Mouse (Mus musculus) limb, embryonic 13.5 days (tissue): ENCODE results near the gene Topbp1. TPM values are rescaled to one million over a fixed set of nuclear protein-coding genes. Genes with fewer than 3 reads are reported as not detected.
A peak's percentile ranks its signal among the peaks of the same experiment; 100 is the strongest.

ENCODE experiments used
- ATAC-seq: fragments of 200-750 bp; cut with Nextera tagmentation; 2 replicates; pipeline ENCODE4 v1.8.0; 2017; ENCODE audit warnings: low read depth, moderate number of reproducible peaks, moderate TSS enrichment; ENCODE audit not compliant: low FRiP score
- H3K27ac ChIP-seq: fragments of 300-500 bp; sonication (generic); 2 replicates; pipeline ENCODE4 v1.5.1; 2015; ENCODE audit warnings: inconsistent platforms, mild to moderate bottlenecking, moderate library complexity
- H3K27me3 ChIP-seq: fragments of 300-500 bp; sonication (generic); 2 replicates; pipeline ENCODE4 v1.6.1; 2015; ENCODE audit warnings: mild to moderate bottlenecking, inconsistent platforms
- H3K36me3 ChIP-seq: fragments of 300-500 bp; sonication (generic); 2 replicates; pipeline ENCODE4 v1.6.1; 2015; ENCODE audit warnings: inconsistent platforms, mild to moderate bottlenecking, moderate library complexity
- H3K4me1 ChIP-seq: fragments of 300-500 bp; sonication (generic); 2 replicates; pipeline ENCODE4 v1.6.1; 2015; ENCODE audit warnings: inconsistent platforms
- H3K4me2 ChIP-seq: fragments of 300-500 bp; sonication (generic); replicated peaks from 2 replicates; pipeline ENCODE4 v1.6.1; 2015; ENCODE audit warnings: inconsistent platforms, mild to moderate bottlenecking, moderate library complexity
- H3K4me3 ChIP-seq: fragments of 300-500 bp; sonication (generic); 2 replicates; pipeline ENCODE4 v1.5.1; 2015; ENCODE audit warnings: moderate library complexity, mild to moderate bottlenecking, inconsistent platforms
- H3K9ac ChIP-seq: fragments of 300-500 bp; sonication (generic); 2 replicates; pipeline ENCODE4 v1.6.1; 2015; ENCODE audit warnings: mild to moderate bottlenecking, inconsistent platforms
- H3K9me3 ChIP-seq: fragments of 300-500 bp; sonication (generic); 2 replicates; pipeline ENCODE4 v1.6.1; 2016; ENCODE audit warnings: inconsistent platforms
- WGBS: fragments of 180-500 bp; shearing (Covaris S2); methylation state at CpG from one replicate; pipeline ENCODE4 v1.1.7; 2015; 5-methylcytosine and 5-hydroxymethylcytosine counted together
- polyA plus RNA-seq: library from polyadenylated mRNA; unstranded; fragments of >200 nt; fragmentation: Nextera tagmentation; extraction: Ambion mirVana; gene quantifications from 2 replicates; pipeline ENCODE4 v1.2.1, GENCODE M21; 2015

Topbp1 gene
- polyA plus RNA-seq, result 70.8 and 73.2 TPM in 2 replicates

- Histone ChIP-seq H3K27ac (peak within 1 kb of the TSS; percentile 89), H3K9me3 (no peaks in the 10 kb centered on the region), H3K4me2 (peak within 1 kb of the TSS; percentile 78), H3K27me3 (no peaks in the 10 kb centered on the region), H3K4me3 (peak within 1 kb of the TSS; percentile 82), H3K9ac (peak within 1 kb of the TSS; percentile 89), H3K36me3 (peaks cover 23% of the 10 kb centered on the region), H3K4me1 (peaks cover 20% of the 10 kb centered on the region)
- under 1% methylated on average over 49 of the region's 49 CpGs for WGBS
- ATAC-seq, result peak; percentile 98
Observed at GRCm38 (mm10) chr9:103304927-103305326, at the start of gene Topbp1, which contains the start of gene 1300017J02Rik. TSS of gene Topbp1 (plus strand) at chr9:103305215. TSS of gene 1300017J02Rik (minus strand) at chr9:103305082.

DNA sequence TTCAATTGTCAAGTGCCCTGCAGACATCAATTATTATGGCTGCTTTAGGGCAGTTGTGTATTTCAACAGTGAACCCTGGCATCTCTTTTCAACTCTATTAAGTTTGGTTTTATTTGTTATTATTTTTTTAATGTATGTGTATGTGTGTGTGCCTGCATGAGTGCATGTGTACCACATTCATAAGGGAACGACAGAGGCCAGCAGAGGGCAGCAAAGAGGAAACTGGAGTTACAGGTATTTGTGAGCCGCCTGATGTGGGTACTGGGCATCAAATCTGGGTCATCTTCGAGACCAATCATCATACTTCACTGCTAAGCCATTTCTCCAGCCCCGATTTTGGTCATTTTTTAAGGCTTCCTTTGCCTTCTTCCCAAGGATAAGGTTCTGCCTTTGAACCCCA is 39.2 kb upstream of the Topbp1 start:
- Histone ChIP-seq H3K9me3 (no peaks in the 10 kb centered on the region), H3K27me3 (no peaks in the 10 kb centered on the region), H3K36me3 (no peaks in the 10 kb centered on the region), H3K4me1 (no peaks in the 10 kb centered on the region), H3K9ac (no peak overlapping the region), H3K27ac (no peak overlapping the region), H3K4me2 (no peak overlapping the region), H3K4me3 (no peak overlapping the region)
- ATAC-seq, result no peak
- WGBS, result 87% methylated on average over 4 of the region's 4 CpGs

DNA sequence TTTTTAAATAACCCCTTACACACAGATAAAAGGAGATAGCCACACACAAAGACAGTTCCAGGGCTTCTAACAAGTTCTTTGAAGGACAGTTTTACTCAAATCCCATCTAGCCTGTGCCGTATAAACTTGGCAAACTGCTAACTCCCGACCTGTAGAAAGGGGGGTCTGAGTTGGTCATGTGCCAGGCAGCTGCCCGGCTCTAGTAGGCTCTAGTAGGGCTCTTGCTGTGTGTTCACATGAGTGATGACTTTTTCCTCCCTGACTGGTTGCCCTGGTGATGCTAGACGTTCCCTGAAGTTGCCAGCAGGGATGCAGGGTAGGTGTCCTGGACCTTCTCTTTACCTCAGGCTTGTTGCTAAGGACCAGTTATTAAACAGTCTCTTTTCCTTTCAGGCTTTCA is 33.9 kb upstream of the Topbp1 start:
- no peaks in the 10 kb centered on the region for H3K36me3 ChIP-seq
- no peaks in the 10 kb centered on the region for H3K27me3 ChIP-seq
- ATAC-seq, result no peak
- H3K4me2 ChIP-seq, result no peak overlapping the region
- H3K4me1 ChIP-seq, result no peaks in the 10 kb centered on the region
- WGBS, result 12% methylated on average over 4 of the region's 4 CpGs
- H3K9me3 ChIP-seq, result no peaks in the 10 kb centered on the region
- no peak overlapping the region for H3K4me3 ChIP-seq
- H3K9ac ChIP-seq, result no peak overlapping the region
- H3K27ac ChIP-seq, result no peak overlapping the region

DNA sequence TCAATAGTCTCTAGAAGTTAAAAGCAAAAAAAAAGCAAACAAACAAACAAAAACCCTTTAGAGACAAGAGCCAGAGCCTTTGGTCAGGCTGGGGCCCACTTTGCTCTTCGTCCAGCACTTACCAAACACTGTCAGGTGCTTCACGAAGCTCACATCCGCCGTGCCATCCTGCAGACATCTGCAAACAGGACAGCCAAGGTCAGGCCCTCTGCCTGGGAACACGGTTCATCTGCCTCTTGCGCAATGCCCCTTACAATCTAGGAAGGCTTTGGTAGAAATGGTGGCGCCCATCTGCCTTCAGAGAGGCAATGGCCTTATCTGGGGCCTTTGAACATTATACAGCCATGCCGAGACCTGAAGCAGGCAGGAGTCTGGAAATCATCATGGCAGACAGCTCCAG is 30.2 kb upstream of the Topbp1 start:
- no peak overlapping the region for H3K9ac ChIP-seq
- no peak overlapping the region for H3K4me2 ChIP-seq
- WGBS, result 70% methylated on average over 8 of the region's 8 CpGs
- no peaks in the 10 kb centered on the region for H3K36me3 ChIP-seq
- H3K4me1 ChIP-seq, result no peaks in the 10 kb centered on the region
- H3K4me3 ChIP-seq, result no peak overlapping the region
- no peak overlapping the region for H3K27ac ChIP-seq
- no peaks in the 10 kb centered on the region for H3K27me3 ChIP-seq
- H3K9me3 ChIP-seq, result no peaks in the 10 kb centered on the region
- ATAC-seq, result no peak

- H3K9me3 ChIP-seq, result no peaks in the 10 kb centered on the region
- H3K27ac ChIP-seq, result no peak overlapping the region
- 65% methylated on average over 1 of the region's 1 CpGs for WGBS
- H3K27me3 ChIP-seq, result no peaks in the 10 kb centered on the region
- no peak overlapping the region for H3K9ac ChIP-seq
- no peak overlapping the region for H3K4me3 ChIP-seq
- H3K36me3 ChIP-seq, result no peaks in the 10 kb centered on the region
- H3K4me2 ChIP-seq, result no peak overlapping the region
- no peak for ATAC-seq
- H3K4me1 ChIP-seq, result no peaks in the 10 kb centered on the region
Observed at GRCm38 (mm10) chr9:103275676-103276075, 29.3 kb upstream of the Topbp1 start.

DNA sequence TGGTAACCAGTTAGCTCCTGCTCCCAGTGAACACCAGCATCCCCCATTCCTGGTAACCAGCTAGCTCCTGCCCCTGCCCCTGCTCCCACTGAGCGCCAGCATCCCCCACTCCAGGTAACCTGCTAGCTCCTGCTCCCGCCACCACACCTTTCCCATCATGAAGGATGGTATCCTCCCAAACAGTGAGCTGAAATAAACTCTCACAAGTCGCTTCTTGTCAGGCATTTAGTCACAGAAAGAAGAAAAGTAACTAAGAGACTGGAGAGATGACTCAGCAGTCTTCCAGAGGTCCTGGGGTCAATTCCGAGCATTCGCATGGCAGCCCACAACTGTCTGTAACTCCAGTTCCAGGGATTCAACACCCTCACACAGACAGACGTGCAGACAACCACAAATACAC is 28.1 kb upstream of the Topbp1 start:
- ATAC-seq, result no peak
- H3K4me1 ChIP-seq, result no peaks in the 10 kb centered on the region
- H3K36me3 ChIP-seq, result no peaks in the 10 kb centered on the region
- no peak overlapping the region for H3K9ac ChIP-seq
- no peaks in the 10 kb centered on the region for H3K9me3 ChIP-seq
- no peaks in the 10 kb centered on the region for H3K27me3 ChIP-seq
- 86% methylated on average over 6 of the region's 6 CpGs for WGBS
- no peak overlapping the region for H3K27ac ChIP-seq
- H3K4me2 ChIP-seq, result no peak overlapping the region
- H3K4me3 ChIP-seq, result no peak overlapping the region

DNA sequence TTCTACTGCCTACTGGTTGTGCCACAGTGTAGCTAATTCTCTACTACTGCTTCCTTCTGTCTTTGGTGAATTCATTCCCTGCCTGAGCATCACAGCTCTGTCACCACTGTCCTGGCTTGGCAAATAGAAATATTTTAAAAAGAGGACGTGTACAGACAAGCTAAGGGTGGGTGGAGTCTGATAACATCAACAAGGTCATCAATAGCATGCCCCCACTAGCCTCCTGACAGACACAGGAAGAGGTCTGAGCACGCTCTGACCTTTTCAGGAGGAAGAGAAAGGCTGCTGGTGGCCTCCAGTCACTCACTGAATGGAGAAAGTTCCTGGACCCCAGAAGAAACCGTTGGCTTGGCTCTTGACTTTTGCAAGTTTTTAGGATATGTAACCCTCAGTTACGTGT is 18.6 kb upstream of the Topbp1 start:
- H3K27ac ChIP-seq, result no peak overlapping the region
- no peaks in the 10 kb centered on the region for H3K4me1 ChIP-seq
- no peaks in the 10 kb centered on the region for H3K36me3 ChIP-seq
- no peak overlapping the region for H3K4me2 ChIP-seq
- 62% methylated on average over 4 of the region's 4 CpGs for WGBS
- H3K9me3 ChIP-seq, result no peaks in the 10 kb centered on the region
- H3K27me3 ChIP-seq, result no peaks in the 10 kb centered on the region
- H3K9ac ChIP-seq, result no peak overlapping the region
- no peak overlapping the region for H3K4me3 ChIP-seq
- no peak for ATAC-seq

GRCm38 (mm10) chr9:103286901-103287422 is 18.1 kb upstream of the Topbp1 start:
- no peak overlapping the region for H3K4me2 ChIP-seq
- no peaks in the 10 kb centered on the region for H3K9me3 ChIP-seq
- no peak overlapping the region for H3K4me3 ChIP-seq
- H3K27ac ChIP-seq, result 0 out of 2 replicates have a peak overlapping the region, but pooled peaks have one; percentile 22
- H3K4me1 ChIP-seq, result no peaks in the 10 kb centered on the region
- 73% methylated on average over 13 of the region's 13 CpGs for WGBS
- ATAC-seq, result no peak
- no peaks in the 10 kb centered on the region for H3K27me3 ChIP-seq
- H3K36me3 ChIP-seq, result no peaks in the 10 kb centered on the region
- no peak overlapping the region for H3K9ac ChIP-seq

DNA sequence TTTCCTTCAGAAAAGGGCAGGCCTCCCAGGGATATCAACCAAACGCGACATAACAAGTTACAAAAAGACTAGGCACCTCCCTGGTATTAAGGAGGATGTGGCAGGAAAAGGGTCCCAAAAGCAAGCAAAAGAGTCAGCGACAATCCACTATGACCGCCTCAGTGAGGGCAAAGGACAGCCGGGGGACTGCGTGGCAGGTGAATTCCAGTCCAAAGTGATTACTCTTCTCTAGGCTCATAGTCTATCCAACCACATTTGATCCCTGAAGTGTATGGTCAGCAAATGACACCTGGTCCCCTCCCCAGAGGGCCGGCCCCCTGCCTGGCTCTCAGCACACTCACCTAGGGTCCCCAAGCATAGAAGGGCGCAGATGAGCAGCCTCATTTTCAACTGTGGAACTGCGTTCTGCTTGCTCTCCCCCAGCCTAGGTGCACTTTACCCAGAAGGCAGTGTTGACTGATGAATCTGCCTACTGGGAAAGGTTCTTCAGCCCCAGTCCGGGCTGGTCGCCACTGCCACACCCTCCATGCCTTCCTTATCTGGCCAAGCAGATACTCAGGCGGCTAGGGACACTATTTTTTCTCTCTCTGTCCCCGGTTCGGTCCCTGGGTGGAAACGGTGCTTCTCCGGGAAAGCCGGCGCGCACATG is 17.1 kb upstream of the Topbp1 start:
- ATAC-seq, result no peak
- WGBS, result 89% methylated on average over 19 of the region's 19 CpGs
- no peak overlapping the region for H3K27ac ChIP-seq

DNA sequence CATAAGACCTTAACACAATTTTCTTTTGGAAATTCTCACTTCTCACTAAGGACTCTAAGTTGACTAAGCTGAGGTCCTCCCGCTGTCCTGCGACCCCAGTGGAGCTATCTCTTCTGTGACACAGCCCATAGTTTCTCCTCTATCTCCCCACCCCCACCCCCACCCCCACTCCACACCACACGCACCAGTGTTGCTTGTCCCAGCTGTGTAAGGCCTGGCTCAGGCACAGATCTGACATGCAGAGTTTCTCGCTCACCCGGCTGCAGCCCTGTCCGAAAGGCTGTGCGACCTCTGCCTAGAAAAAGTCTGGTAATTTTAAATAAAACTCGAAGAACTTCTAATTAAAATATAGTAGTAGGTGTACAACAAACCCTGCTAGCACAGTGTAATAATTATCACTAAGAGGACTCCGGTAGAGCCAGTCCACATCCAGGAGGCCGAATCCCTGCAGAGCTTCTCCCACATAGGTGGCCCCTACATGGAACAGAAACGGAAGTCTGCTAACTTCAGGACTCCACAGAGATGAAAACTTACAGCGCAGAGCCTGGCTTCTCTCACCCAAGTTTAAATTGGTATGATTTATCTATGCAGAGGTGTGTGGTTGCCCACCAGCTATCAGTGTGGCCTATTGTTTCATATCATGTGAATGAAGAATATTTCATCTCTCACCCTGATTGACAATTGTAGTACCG is 16.4 kb upstream of the Topbp1 start:
- H3K27ac ChIP-seq, result no peak overlapping the region
- no peaks in the 10 kb centered on the region for H3K4me1 ChIP-seq
- H3K9me3 ChIP-seq, result no peaks in the 10 kb centered on the region
- no peaks in the 10 kb centered on the region for H3K36me3 ChIP-seq
- no peak overlapping the region for H3K4me2 ChIP-seq
- 86% methylated on average over 13 of the region's 13 CpGs for WGBS
- no peak overlapping the region for H3K9ac ChIP-seq
- H3K27me3 ChIP-seq, result no peaks in the 10 kb centered on the region
- H3K4me3 ChIP-seq, result no peak overlapping the region
- no peak for ATAC-seq

More for the DNA sequence above, 17.1 kb upstream of the Topbp1 start:
- Histone ChIP-seq H3K4me3 (no peak overlapping the region), H3K27me3 (no peaks in the 10 kb centered on the region), H3K4me1 (no peaks in the 10 kb centered on the region), H3K9me3 (no peaks in the 10 kb centered on the region), H3K4me2 (no peak overlapping the region), H3K9ac (no peak overlapping the region), H3K36me3 (no peaks in the 10 kb centered on the region)

DNA sequence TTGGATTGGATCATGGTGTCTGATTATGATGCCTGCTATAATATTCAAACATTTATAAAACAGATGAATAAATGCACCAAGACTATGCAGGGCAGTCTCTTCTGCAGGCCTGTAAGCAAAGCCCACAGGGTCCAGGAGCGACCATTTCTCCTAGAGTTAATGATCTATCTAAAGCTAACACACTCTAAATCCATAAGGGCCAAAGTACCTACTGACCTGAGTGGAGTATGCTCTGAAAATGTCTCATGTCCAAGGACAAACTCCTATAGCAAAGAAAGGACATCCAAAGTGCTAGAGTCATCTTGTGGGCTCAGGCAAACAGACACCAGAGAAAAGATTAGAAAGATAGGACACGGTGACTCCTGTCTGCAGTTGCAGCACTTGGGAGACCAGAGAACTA is 10.5 kb upstream of the Topbp1 start:
- Histone ChIP-seq H3K27ac (no peak overlapping the region), H3K4me3 (no peak overlapping the region), H3K4me1 (no peaks in the 10 kb centered on the region), H3K9ac (no peak overlapping the region), H3K36me3 (no peaks in the 10 kb centered on the region), H3K9me3 (no peaks in the 10 kb centered on the region), H3K27me3 (no peaks in the 10 kb centered on the region), H3K4me2 (no peak overlapping the region)
- WGBS, result 90% methylated on average over 2 of the region's 2 CpGs
- no peak for ATAC-seq

DNA sequence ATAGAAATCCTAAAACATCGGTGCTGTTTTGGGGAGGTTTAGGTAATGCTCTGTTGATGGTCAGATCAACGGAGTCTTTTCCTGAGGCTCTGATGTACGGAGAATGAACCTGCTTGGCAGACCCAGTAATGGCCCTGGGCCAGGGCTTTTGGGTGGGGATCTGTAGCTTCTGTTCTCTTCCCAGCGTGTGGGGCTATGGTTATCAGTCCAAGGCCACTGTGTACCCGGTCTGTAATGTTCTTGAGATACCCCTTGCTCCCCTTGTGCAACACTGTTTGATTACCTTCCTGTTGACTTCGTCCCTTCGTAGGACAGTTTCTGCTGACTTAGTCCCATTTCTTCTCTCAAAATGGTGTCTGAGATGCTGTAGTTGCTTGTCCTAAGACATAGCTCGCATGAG is 3.9 kb upstream of the Topbp1 start:
- no peaks in the 10 kb centered on the region for H3K27me3 ChIP-seq
- no peak overlapping the region for H3K4me2 ChIP-seq
- no peaks in the 10 kb centered on the region for H3K36me3 ChIP-seq
- 0 out of 2 replicates have a peak, but pooled peaks cover 4% of the 10 kb centered on the region for H3K4me1 ChIP-seq
- H3K4me3 ChIP-seq, result no peak overlapping the region
- H3K9ac ChIP-seq, result no peak overlapping the region
- ATAC-seq, result no peak
- H3K27ac ChIP-seq, result no peak overlapping the region
- H3K9me3 ChIP-seq, result no peaks in the 10 kb centered on the region
- 93% methylated on average over 8 of the region's 8 CpGs for WGBS
